Mouse (Mus musculus) lung, adult 2 months (tissue): Measurements from ENCODE around the gene Fubp1. TPM values are rescaled to one million over a fixed set of nuclear protein-coding genes. Genes with fewer than 3 reads are reported as not detected.
"Not testable (repeated sequence)": the region's sequence is repeated elsewhere in the genome, so short reads cannot be mapped to it uniquely, and the experiment has no call there.

Experiments
- DNase-seq: peaks from one replicate; pipeline ENCODE4 v3.0.0; 2022
- H3K4me1 ChIP-seq: fragments of 200-500 bp; 2 replicates; pipeline ENCODE4 v1.6.1; 2011; ENCODE audit warnings: low read length; ENCODE audit not compliant: control insufficient read depth, insufficient read depth
- H3K4me3 ChIP-seq: fragments of 200-500 bp; replicated peaks from 2 replicates; pipeline ENCODE3; 2011; ENCODE audit warnings: low read depth, mild to moderate bottlenecking, control low read depth, low read length; ENCODE audit errors: extremely low read depth
- CTCF ChIP-seq: fragments of 200-500 bp; IDR thresholded peaks from 2 replicates; pipeline ENCODE4 v1.5.1; 2011; ENCODE audit warnings: mild to moderate bottlenecking, low read length, control low read depth; ENCODE audit not compliant: insufficient read depth
- POLR2A ChIP-seq: fragments of 200-500 bp; IDR thresholded peaks from 2 replicates; pipeline ENCODE4 v1.6.1; 2011; ENCODE audit warnings: low read depth, mild to moderate bottlenecking, control low read depth, low read length, borderline replicate concordance; ENCODE audit errors: extremely low read depth
- WGBS: fragments of 180-500 bp; shearing (Covaris S2); methylation state at CpG from one replicate; pipeline ENCODE4 v1.1.7; 2018; 5-methylcytosine and 5-hydroxymethylcytosine counted together
- polyA plus RNA-seq: library from polyadenylated mRNA; depleted of rRNA; stranded (reverse); fragments of >200 nt; gene quantifications from 2 replicates; pipeline ENCODE4 v1.2.3, GENCODE M21; 2012

Gene Fubp1
- polyA plus RNA-seq, 1 experiment = 66.2 TPM

DNA sequence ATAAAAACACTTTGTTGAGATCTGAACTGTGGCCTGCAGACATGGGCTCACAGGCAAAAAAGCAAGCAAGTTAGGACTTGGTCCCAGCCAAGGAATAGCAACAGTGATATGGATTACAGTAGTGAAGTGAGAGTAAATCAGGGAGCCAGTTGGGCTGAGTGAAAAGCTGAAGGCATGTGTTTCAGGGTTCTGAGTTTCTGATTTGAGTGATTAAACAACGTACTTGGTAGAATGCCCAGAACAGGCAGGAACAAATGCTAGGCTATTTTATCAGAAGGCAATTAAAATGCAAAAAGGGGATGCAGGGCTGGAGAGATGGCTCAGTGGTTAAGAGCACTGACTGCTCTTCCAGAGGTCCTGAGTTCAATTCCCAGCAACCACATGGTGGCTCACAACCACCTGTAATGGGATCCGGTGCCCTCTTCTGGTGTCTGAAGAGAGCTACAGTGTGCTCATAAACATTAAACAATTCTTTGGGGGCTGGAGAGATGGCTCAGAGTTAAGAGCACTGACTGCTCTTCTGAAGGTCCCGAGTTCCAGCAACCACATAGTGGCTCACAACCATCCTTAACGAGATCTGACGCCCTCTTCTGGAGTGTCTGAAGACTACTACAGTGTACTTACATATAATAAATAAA lies 35.2 kb downstream of the Fubp1 start:
- H3K4me3 ChIP-seq = no peak overlapping the region
- WGBS = 70% methylated on average over 5 of the region's 5 CpGs
- DNase-seq = no peak
- TF ChIP-seq POLR2A = no peak
- no peaks in the 10 kb centered on the region for H3K4me1 ChIP-seq

DNA sequence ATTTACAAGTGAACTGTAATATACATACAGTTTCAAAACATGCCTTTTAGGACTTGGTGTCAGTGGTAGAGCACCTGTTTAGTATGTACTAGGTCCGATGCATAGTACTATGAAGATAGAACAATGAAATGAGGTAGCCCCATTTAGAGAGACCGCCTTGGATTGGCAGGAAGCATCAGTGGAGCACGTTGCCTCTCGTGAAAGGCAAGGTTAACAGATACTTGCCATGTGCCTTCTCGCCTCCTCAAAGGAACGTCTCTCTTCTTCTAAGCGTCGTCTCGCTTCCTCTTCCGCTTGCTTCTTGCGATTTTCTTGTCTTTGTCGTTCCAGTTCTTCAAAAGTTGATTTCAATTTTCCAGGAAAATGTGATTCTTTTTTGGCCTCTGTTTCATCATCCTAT lies 37.5 kb downstream of the Fubp1 start:
- no peaks in the 10 kb centered on the region for H3K4me1 ChIP-seq
- TF ChIP-seq POLR2A = no peak
- TF ChIP-seq CTCF = no peak
- 83% methylated on average over 12 of the region's 12 CpGs for WGBS
- no peak overlapping the region for H3K4me3 ChIP-seq
- no peak for DNase-seq

DNA sequence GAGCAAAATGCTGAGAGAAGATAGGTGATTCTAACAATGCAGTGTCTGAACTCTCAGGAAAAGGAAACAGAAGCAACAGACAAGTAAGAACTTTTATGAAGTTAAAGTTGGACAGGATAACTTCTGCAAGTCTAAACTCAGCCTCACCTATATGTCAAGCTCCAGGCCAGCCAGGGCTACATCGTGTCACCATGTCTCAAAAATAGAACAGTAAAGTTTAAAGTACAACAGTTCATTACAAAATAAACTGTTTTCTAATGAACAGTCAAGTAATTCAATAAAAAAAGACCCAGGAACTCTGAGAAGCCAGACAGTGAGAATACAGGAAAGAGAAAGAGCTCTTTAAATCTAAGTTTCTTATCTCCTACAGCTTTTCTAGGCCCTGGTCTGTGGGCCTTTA lies 40.3 kb downstream of the Fubp1 start:
- no peak for DNase-seq
- 70% methylated on average over 1 of the region's 1 CpGs for WGBS
- Histone ChIP-seq H3K4me3 (no peak overlapping the region), H3K4me1 (no peaks in the 10 kb centered on the region)
- TF ChIP-seq CTCF (no peak), POLR2A (no peak)

DNA sequence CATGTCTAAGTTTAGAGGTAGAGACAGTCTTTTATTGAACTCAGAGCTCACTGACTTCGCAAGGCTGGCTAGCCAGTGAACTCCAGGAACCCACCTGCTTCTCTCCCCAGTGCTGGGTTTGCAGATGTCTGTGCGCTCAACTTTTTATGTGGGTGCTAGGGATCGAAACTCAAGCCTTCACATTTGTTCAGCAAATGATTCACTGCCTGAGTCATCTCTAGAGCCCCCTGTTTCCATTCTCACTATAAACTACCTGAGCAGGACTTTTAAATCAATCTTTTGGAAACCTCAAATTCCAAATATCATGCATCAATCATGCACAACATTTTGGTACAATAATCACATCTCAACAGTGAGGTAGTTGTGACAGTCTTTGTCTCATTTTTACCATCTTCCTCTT lies 47.3 kb downstream of the Fubp1 start:
- no peak for DNase-seq
- WGBS = 90% methylated on average over 3 of the region's 3 CpGs
- TF ChIP-seq CTCF = no peak
- TF ChIP-seq POLR2A = no peak

DNA sequence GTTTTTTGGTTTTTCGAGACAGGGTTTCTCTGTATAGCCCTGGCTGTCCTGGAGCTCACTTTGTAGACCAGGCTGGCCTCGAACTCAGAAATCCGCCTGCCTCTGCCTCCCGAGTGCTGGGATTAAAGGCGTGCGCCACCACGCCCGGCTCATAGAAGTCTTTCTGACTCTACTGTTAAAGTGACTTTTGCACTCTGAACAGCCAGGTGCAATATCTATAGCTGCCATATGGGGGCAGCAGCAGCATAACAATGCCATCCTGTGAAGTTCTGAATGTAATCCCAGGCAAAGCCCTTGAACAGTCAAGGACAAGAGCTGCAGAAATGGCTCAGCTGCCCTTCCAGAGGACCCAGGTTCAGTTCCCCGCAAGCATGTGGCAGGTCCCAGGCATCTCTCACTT lies 49.2 kb downstream of the Fubp1 start:
- WGBS = 20% methylated on average over 8 of the region's 9 CpGs
- not testable (repeated sequence) for H3K4me1 ChIP-seq, H3K4me3 ChIP-seq
- peak; percentile 78 for DNase-seq
- TF ChIP-seq CTCF = peak; percentile 56; the same call in 1 of the 2 replicates

More for the DNA sequence above, 47.3 kb downstream of the Fubp1 start:
- peaks cover 3% of the 10 kb centered on the region; the same call in 1 of the 2 replicates for H3K4me1 ChIP-seq
- no peak overlapping the region for H3K4me3 ChIP-seq

DNA sequence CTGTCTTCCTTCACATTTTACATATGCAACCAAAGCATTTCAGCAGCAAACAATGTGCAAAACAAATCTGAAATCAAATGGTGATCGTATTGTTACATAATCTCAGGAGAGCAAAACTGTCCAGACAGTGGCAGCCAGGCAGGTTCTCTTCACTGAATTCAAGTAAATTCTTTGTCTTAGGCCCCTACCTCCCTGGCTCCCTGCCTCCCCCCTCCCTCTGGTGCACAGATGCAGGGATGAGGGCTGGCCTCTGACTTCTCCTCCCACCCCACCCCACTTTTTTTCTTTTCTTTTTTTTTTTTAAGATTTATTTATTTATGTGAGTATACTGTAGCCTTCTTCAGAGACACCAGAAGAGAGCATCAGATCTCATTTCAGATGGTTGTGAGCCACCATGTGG lies 50.1 kb downstream of the Fubp1 start:
- H3K4me1 ChIP-seq = peaks cover 3% of the 10 kb centered on the region; the same call in 1 of the 2 replicates
- TF ChIP-seq POLR2A = no peak
- no peak for TF ChIP-seq CTCF
- H3K4me3 ChIP-seq = no peak overlapping the region
- no peak for DNase-seq
- 84% methylated on average over 1 of the region's 1 CpGs for WGBS

DNA sequence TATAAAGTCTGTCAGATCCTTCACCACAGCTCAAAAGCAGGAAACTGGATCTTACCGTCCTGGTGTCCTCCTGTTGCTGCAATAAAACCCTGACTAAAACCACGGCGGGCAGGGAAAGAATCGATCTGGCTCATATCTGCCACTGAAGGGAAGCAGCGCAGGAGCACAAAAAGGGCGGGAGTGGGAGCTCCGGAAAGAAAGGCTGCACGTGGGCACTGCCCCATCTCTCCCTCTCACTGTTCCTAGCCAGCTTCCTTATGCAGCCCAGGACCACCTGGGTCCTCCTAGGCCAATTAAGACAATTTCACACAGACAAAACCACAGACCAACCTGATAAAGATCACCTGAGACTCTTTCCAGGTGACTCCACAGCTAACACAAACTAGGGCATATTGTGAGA lies 51.2 kb downstream of the Fubp1 start:
- no peak for DNase-seq
- Histone ChIP-seq H3K4me3 (no peak overlapping the region), H3K4me1 (peaks cover 3% of the 10 kb centered on the region; the same call in 1 of the 2 replicates)
- no peak for TF ChIP-seq POLR2A
- TF ChIP-seq CTCF = no peak
- 42% methylated on average over 8 of the region's 8 CpGs for WGBS

DNA sequence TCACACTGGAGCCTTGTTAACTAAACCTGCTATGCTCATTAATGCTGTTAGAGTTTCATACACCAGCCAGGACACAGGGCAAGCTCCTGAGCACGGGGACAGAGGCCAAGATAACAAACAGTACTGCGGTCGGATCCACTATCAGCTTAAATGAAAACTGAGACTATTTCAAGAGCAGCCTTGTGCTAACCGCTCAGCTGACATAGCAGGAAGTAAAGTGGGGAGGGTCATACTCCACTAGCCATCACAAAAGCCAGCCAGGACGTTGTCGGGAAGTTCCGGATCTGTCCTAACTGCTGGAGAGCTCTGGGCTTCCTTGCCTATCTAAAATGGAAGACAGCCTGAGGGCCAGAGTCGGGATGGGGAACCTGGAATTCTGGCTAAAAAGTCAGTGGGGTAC lies 51.7 kb downstream of the Fubp1 start:
- WGBS = 14% methylated on average over 8 of the region's 8 CpGs
- DNase-seq = no peak
- Histone ChIP-seq H3K4me3 (no peak overlapping the region), H3K4me1 (peaks cover 3% of the 10 kb centered on the region; the same call in 1 of the 2 replicates)
- no peak for TF ChIP-seq CTCF
- no peak for TF ChIP-seq POLR2A

DNA sequence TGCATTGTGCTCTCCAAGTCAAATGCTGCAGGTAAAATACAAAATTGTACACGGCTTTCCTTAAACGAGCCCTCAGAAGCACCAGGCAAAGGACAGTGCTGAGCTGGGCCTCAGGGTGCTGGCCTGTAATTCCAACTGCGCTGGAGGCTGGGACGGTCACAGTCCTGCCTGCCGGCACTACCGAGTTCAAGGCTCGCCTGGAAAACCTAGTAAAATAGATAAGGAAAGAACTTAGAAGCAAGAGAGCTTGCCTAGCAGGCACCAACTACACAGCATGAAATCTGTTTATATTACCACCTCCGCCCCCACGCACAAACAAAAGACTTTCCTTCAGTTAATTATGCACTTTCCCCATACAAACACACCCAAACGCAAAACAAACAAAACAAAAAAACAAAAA lies 54.2 kb downstream of the Fubp1 start:
- H3K4me3 ChIP-seq = no peak overlapping the region
- no peak for TF ChIP-seq POLR2A
- no peak for TF ChIP-seq CTCF
- no peak for DNase-seq
- 64% methylated on average over 10 of the region's 10 CpGs for WGBS
- H3K4me1 ChIP-seq = peaks cover 3% of the 10 kb centered on the region; the same call in 1 of the 2 replicates

DNA sequence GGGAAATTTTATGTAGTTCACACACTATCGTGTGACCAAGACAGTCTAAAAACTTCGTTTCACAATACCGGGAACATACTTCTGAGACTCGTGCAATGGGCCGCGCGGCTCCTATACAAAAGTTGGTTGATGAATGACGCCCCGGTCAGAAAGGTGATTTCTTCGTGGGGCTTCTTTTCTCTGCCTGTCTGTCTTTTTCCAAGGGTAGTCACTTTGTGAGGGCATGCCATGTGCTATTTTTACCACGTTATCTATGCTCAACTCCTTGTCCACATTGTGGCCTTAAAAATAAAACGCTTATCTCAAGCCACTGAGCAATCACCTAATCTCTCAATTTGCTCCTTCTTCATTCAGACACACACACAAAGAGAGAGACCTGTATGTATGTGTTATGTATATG lies 54.6 kb downstream of the Fubp1 start:
- no peak for TF ChIP-seq POLR2A
- no peak for TF ChIP-seq CTCF
- 62% methylated on average over 12 of the region's 12 CpGs for WGBS
- DNase-seq = no peak
- Histone ChIP-seq H3K4me3 (peak overlapping the region; percentile 18), H3K4me1 (peaks cover 3% of the 10 kb centered on the region; the same call in 1 of the 2 replicates)
